Mouse (Mus musculus): Measurements from ENCODE around the gene Lat.

- no peak for TF ChIP-seq CTCF (conservative IDR thresholded peaks at IDR 0.05; ENCODE audit: insufficient read depth, insufficient read length, low read depth, low read length)
- no peak for TF ChIP-seq POLR2A (IDR thresholded peaks at IDR 0.05; ENCODE audit: low read depth, low read length)
Observed at GRCm38 (mm10) chr7:126363038-126363437, 6.3 kb downstream of the Lat start.

Data from kidney, adult 2 months (tissue).